Mouse (Mus musculus) left cerebral cortex, adult 2 months (tissue): ENCODE results near the gene Pou5f2. TPM values are rescaled to one million over a fixed set of nuclear protein-coding genes. Genes with fewer than 3 reads are reported as not detected.

Source experiments
- DNase-seq, 2 experiments: peaks; one replicate each; pipeline ENCODE4 v3.0.0; 2021 to 2022; ENCODE audit warnings: low spot score in 2 of 2, mixed read lengths in 1 of 2; ENCODE audit errors: extremely low spot score in 1 of 2
- H3K27ac ChIP-seq: fragments of 200-600 bp; 2 replicates; pipeline ENCODE4 v1.8.1; 2022
- H3K4me3 ChIP-seq: fragments of 200-600 bp; 2 replicates; pipeline ENCODE4 v1.8.1; 2022
- CTCF ChIP-seq: fragments of 200-600 bp; IDR thresholded peaks from 2 replicates; pipeline ENCODE4 v1.8.1; 2022; ENCODE audit warnings: antibody characterized with exemption, mild to moderate bottlenecking, moderate library complexity
- intact Hi-C: fragments of 180-260 bp; cut with DNase I; formaldehyde crosslinking; loops from one replicate; pipeline ENCODE4 v1.15.1; 2025
- long read RNA-seq, 2 experiments: library from polyadenylated mRNA; stranded (forward); transcript quantifications; one replicate each; pipeline ENCODE4 v2.0.0; 2021; ENCODE audit warnings: borderline mapping rate in 2 of 2
- total RNA-seq, 2 experiments: library from RNA; stranded (reverse); gene quantifications; 2 replicates each; pipeline ENCODE4 v1.2.3; 2021

The Pou5f2 gene
- total RNA-seq, result 1 to 10 TPM; 1.2 to 1.3 TPM
- long read RNA-seq, experiment 1, result 0 reads
- long read RNA-seq, experiment 2, result 0 reads

GRCm38 (mm10) chr13:78024683-78025294 lies at the start of gene Pou5f2:
TSS of gene Pou5f2 (plus strand) at chr13:78024902.
- H3K27ac ChIP-seq, result no peak within 1 kb of the TSS
- no peak within 1 kb of the TSS for H3K4me3 ChIP-seq
- TF ChIP-seq CTCF, result peak; percentile 25; the same call in 1 of the 2 replicates
- DNase-seq, result no peak
- intact Hi-C loops, result no loop called here

GRCm38 (mm10) chr13:77976248-77976647 lies 48.5 kb upstream of the Pou5f2 start:
- TF ChIP-seq CTCF, result no peak
- intact Hi-C loops, result loop anchor here (5.0 kb wide), 1 partner anchor 1051 kb away; no protein-coding TSS in a partner anchor
- H3K4me3 ChIP-seq, result no peak overlapping the region

GRCm38 (mm10) chr13:77977121-77977520 lies 47.6 kb upstream of the Pou5f2 start:
- no peak for TF ChIP-seq CTCF
- no peak overlapping the region for H3K4me3 ChIP-seq
- DNase-seq, result no peak
- H3K27ac ChIP-seq, result no peak overlapping the region
- intact Hi-C loops, result loop anchor here (5.0 kb wide), 1 partner anchor 1050 kb away; no protein-coding TSS in a partner anchor

More at GRCm38 (mm10) chr13:77976248-77976647, 48.5 kb upstream of the Pou5f2 start:
- H3K27ac ChIP-seq, result no peak overlapping the region
- no peak for DNase-seq

GRCm38 (mm10) chr13:77982105-77982851 lies 42.4 kb upstream of the Pou5f2 start:
- no peak overlapping the region for H3K4me3 ChIP-seq
- DNase-seq, result peak; percentile 32 to 44
- TF ChIP-seq CTCF, result peak; percentile 80
- intact Hi-C loops, result loop anchor here (1.0 to 5.0 kb wide), 2 partner anchors 180 to 194 kb away; no protein-coding TSS in a partner anchor
- H3K27ac ChIP-seq, result no peak overlapping the region

- no peak overlapping the region for H3K27ac ChIP-seq
- no peak for DNase-seq
- TF ChIP-seq CTCF, result no peak
- H3K4me3 ChIP-seq, result no peak overlapping the region
- intact Hi-C loops, result loop anchor here (1.0 to 5.0 kb wide), 2 partner anchors 179 to 193 kb away; no protein-coding TSS in a partner anchor
These were observed 41.9 kb upstream of the Pou5f2 start for GRCm38 (mm10) chr13:77982852-77983202.

- intact Hi-C loops, result no loop called here
- no peak for TF ChIP-seq CTCF
- no peak for DNase-seq
- no peak overlapping the region for H3K27ac ChIP-seq
- no peak overlapping the region for H3K4me3 ChIP-seq
These were observed 33.4 kb upstream of the Pou5f2 start for GRCm38 (mm10) chr13:77991189-77991886.

GRCm38 (mm10) chr13:78004649-78005048 lies 20.1 kb upstream of the Pou5f2 start:
- Histone ChIP-seq H3K27ac (no peak overlapping the region), H3K4me3 (no peak overlapping the region)
- DNase-seq, result no peak
- intact Hi-C loops, result no loop called here
- TF ChIP-seq CTCF, result no peak

- intact Hi-C loops, result no loop called here
- H3K4me3 ChIP-seq, result no peak overlapping the region
- no peak overlapping the region for H3K27ac ChIP-seq
- TF ChIP-seq CTCF, result no peak
- no peak for DNase-seq
These were observed 19.4 kb upstream of the Pou5f2 start for GRCm38 (mm10) chr13:78005344-78005743.

GRCm38 (mm10) chr13:78010176-78010575 lies 14.5 kb upstream of the Pou5f2 start:
- DNase-seq, result no peak
- intact Hi-C loops, result no loop called here
- Histone ChIP-seq H3K4me3 (no peak overlapping the region), H3K27ac (no peak overlapping the region)
- TF ChIP-seq CTCF, result no peak

- TF ChIP-seq CTCF, result no peak
- no peak overlapping the region for H3K4me3 ChIP-seq
- no peak for DNase-seq
These were observed 8.1 kb downstream of the Pou5f2 start for GRCm38 (mm10) chr13:78032821-78033220.

GRCm38 (mm10) chr13:78037203-78037602 lies 12.5 kb downstream of the Pou5f2 start:
- Histone ChIP-seq H3K27ac (no peak overlapping the region), H3K4me3 (no peak overlapping the region)
- DNase-seq, result no peak
- intact Hi-C loops, result no loop called here
- TF ChIP-seq CTCF, result no peak

More at GRCm38 (mm10) chr13:78032821-78033220, 8.1 kb downstream of the Pou5f2 start:
- intact Hi-C loops, result no loop called here
- H3K27ac ChIP-seq, result no peak overlapping the region

GRCm38 (mm10) chr13:78043203-78043602 lies 18.5 kb downstream of the Pou5f2 start:
- intact Hi-C loops, result no loop called here
- no peak for DNase-seq
- Histone ChIP-seq H3K4me3 (no peak overlapping the region), H3K27ac (no peak overlapping the region)
- TF ChIP-seq CTCF, result no peak
